Comparison of ENCODE assay signal across 24 mouse cellular contexts in genomic region chr5:122015149-122015548, GRCm38 (mm10). TPM values are rescaled to one million over a fixed set of nuclear protein-coding genes. Genes with fewer than 3 reads are reported as not detected.
A peak's percentile ranks its signal among the peaks of the same experiment; 100 is the strongest.
DNase-seq lines count a peak whose midpoint lies in the region; ATAC-seq and TF ChIP-seq lines count a peak whose summit lies in the region.
"Had no signal": no experiment of that assay in that cellular context is flagged by ENCODE, and none has a peak within 500 bp of the region (broad histone marks: within the 10 kb centered on the region; RNA-seq: fewer than 3 reads in every experiment).

No protein-coding gene starts in this region.

- H3K27me3 ChIP-seq in hindbrain, embryonic 13.5 days: no peaks in the 10 kb centered on the region
- H3K27me3 ChIP-seq in hindbrain, postnatal 0 days (ENCODE audit: insufficient read depth, low read length): no peaks in the 10 kb centered on the region
- no peaks in the 10 kb centered on the region for H3K27me3 ChIP-seq in neural tube, embryonic 13.5 days
- H3K27me3 ChIP-seq: embryonic facial prominence, embryonic 13.5 days; forebrain, embryonic 12.5 days; forebrain, embryonic 15.5 days; intestine, embryonic 15.5 days had no signal

- 67% methylated on average over 17 of the region's 17 CpGs for WGBS in hindbrain, embryonic 13.5 days
- WGBS in hindbrain, postnatal 0 days: 55% methylated on average over 17 of the region's 17 CpGs
- 73% methylated on average over 17 of the region's 17 CpGs for WGBS in neural tube, embryonic 13.5 days

- no peak overlapping the region for H3K4me3 ChIP-seq in hindbrain, embryonic 13.5 days
- H3K4me3 ChIP-seq in hindbrain, postnatal 0 days (ENCODE audit: low read length): no peak overlapping the region
- H3K4me3 ChIP-seq in neural tube, embryonic 13.5 days: no peak overlapping the region
- H3K4me3 ChIP-seq: embryonic facial prominence, embryonic 13.5 days; erythroblast, embryonic 14.5 days; forebrain, embryonic 12.5 days; forebrain, embryonic 15.5 days; gastrocnemius, adult 2 months; intestine, embryonic 15.5 days had no signal

- no peak for TF ChIP-seq CTCF in hindbrain, postnatal 0 days (IDR thresholded peaks at IDR 0.05; ENCODE audit: low read depth)

- H3K36me3 ChIP-seq in hindbrain, embryonic 13.5 days: no peaks in the 10 kb centered on the region
- no peaks in the 10 kb centered on the region for H3K36me3 ChIP-seq in hindbrain, postnatal 0 days (ENCODE audit: insufficient read depth, low read length)
- 0 out of 2 replicates have a peak, but pooled peaks cover 1% of the 10 kb centered on the region for H3K36me3 ChIP-seq in neural tube, embryonic 13.5 days
- H3K36me3 ChIP-seq: embryonic facial prominence, embryonic 13.5 days; forebrain, embryonic 12.5 days; forebrain, embryonic 15.5 days; intestine, embryonic 15.5 days had no signal

- H3K4me1 ChIP-seq in hindbrain, embryonic 13.5 days (replicated peaks): peaks cover 67% of the 10 kb centered on the region
- no peaks in the 10 kb centered on the region; the same call in 1 of the 2 replicates for H3K4me1 ChIP-seq in hindbrain, postnatal 0 days (ENCODE audit: insufficient read depth, low read length)
- H3K4me1 ChIP-seq in neural tube, embryonic 13.5 days (replicated peaks): peaks cover 60% of the 10 kb centered on the region
- H3K4me1 ChIP-seq: intestine, embryonic 15.5 days had no signal

- H3K4me2 ChIP-seq in hindbrain, embryonic 13.5 days: no peak overlapping the region
- no peak overlapping the region for H3K4me2 ChIP-seq in hindbrain, postnatal 0 days (ENCODE audit: low read depth, low read length)
- H3K4me2 ChIP-seq in neural tube, embryonic 13.5 days: no peak overlapping the region
- H3K4me2 ChIP-seq: embryonic facial prominence, embryonic 13.5 days; forebrain, embryonic 12.5 days; forebrain, embryonic 15.5 days; heart, embryonic 11.5 days; hindbrain, embryonic 14.5 days; intestine, embryonic 15.5 days had no signal

- H3K27ac ChIP-seq in hindbrain, embryonic 13.5 days: peak overlapping the region; percentile 6; the same call in 1 of the 2 replicates
- H3K27ac ChIP-seq in hindbrain, postnatal 0 days: no peak overlapping the region
- 0 out of 2 replicates have a peak overlapping the region, but pooled peaks have one; percentile 13 for H3K27ac ChIP-seq in neural tube, embryonic 13.5 days (replicated peaks)
- H3K27ac ChIP-seq: embryonic facial prominence, embryonic 13.5 days; forebrain, embryonic 12.5 days; forebrain, embryonic 15.5 days; gastrocnemius, adult 2 months; hindbrain, embryonic 14.5 days; intestine, embryonic 15.5 days had no signal

- no peak for DNase-seq in hindbrain, postnatal 0 days (ENCODE audit: low spot score)
- DNase-seq in neural tube, embryonic 10.5 days (ENCODE audit: extremely low spot score, low spot score): no peak
- peak; percentile 47 for DNase-seq in brain, adult 2 months (ENCODE audit: low read depth, low spot score)
- DNase-seq in spleen, adult 12 weeks (ENCODE audit: low spot score): no peak
- DNase-seq: cerebellum, adult 11 months; cerebellum, adult 2 months; cerebellum, adult 9-11 months; cerebellum, postnatal 25 days; gastrocnemius, adult 2 months; gastrocnemius, postnatal 14 days; heart, adult 11 months had no signal

- H3K9ac ChIP-seq in hindbrain, embryonic 13.5 days: no peak overlapping the region
- H3K9ac ChIP-seq in hindbrain, postnatal 0 days (replicated peaks; ENCODE audit: low read length): no peak overlapping the region
- no peak overlapping the region for H3K9ac ChIP-seq in neural tube, embryonic 13.5 days
- H3K9ac ChIP-seq: embryonic facial prominence, embryonic 13.5 days; forebrain, embryonic 12.5 days; forebrain, embryonic 15.5 days; hindbrain, embryonic 14.5 days; intestine, embryonic 15.5 days had no signal

- no peaks in the 10 kb centered on the region for H3K9me3 ChIP-seq in hindbrain, embryonic 13.5 days
- no peaks in the 10 kb centered on the region for H3K9me3 ChIP-seq in hindbrain, postnatal 0 days (ENCODE audit: low read length)
- no peaks in the 10 kb centered on the region for H3K9me3 ChIP-seq in neural tube, embryonic 13.5 days
- H3K9me3 ChIP-seq: embryonic facial prominence, embryonic 13.5 days; forebrain, embryonic 12.5 days; forebrain, embryonic 15.5 days; intestine, embryonic 15.5 days had no signal

- no peak for ATAC-seq in hindbrain, embryonic 13.5 days (ENCODE audit: low FRiP score)
- no peak for ATAC-seq in hindbrain, postnatal 0 days
- ATAC-seq in neural tube, embryonic 13.5 days (ENCODE audit: low read depth): no peak
- ATAC-seq: activated CD4-positive, CD25-positive, alpha-beta regulatory T cell, adult 4 months; CD4-positive, CD25-positive, alpha-beta regulatory T cell, adult 4 months; forebrain, embryonic 15.5 days; intestine, embryonic 15.5 days had no signal

RNA-seq across cellular contexts. Expression of gene Cux2, which starts 34.8 kb away (rescaled TPM):
- 28.1 and 29.1 TPM in 2 replicates for polyA plus RNA-seq in hindbrain, embryonic 13.5 days (2015; fragmentation: Nextera tagmentation; extraction: Ambion mirVana)
- total RNA-seq in hindbrain, postnatal 0 days (2014; rRNA removed): 35.4 and 46.6 TPM in 2 replicates
- 15.2 and 16.6 TPM in 2 replicates for polyA plus RNA-seq in hindbrain, postnatal 0 days (2015; fragmentation: Nextera tagmentation; extraction: Ambion mirVana)
- polyA plus RNA-seq in neural tube, embryonic 13.5 days (2015; fragmentation: Nextera tagmentation; extraction: Ambion mirVana): 28.5 and 29.8 TPM in 2 replicates
- total RNA-seq: common myeloid progenitor, adult 5-6 weeks; hematopoietic stem cell, adult 5-6 weeks had no signal
